Mouse (Mus musculus) 3134 (cell line): Measurements from ENCODE around the gene Bcas3.

Experiments
- DNase-seq: peaks from one replicate; pipeline ENCODE4 v3.0.0-alpha.2; 2011; ENCODE audit warnings: low spot score; ENCODE audit not compliant: insufficient read length; ENCODE audit errors: extremely low read depth

The Bcas3 gene

DNA sequence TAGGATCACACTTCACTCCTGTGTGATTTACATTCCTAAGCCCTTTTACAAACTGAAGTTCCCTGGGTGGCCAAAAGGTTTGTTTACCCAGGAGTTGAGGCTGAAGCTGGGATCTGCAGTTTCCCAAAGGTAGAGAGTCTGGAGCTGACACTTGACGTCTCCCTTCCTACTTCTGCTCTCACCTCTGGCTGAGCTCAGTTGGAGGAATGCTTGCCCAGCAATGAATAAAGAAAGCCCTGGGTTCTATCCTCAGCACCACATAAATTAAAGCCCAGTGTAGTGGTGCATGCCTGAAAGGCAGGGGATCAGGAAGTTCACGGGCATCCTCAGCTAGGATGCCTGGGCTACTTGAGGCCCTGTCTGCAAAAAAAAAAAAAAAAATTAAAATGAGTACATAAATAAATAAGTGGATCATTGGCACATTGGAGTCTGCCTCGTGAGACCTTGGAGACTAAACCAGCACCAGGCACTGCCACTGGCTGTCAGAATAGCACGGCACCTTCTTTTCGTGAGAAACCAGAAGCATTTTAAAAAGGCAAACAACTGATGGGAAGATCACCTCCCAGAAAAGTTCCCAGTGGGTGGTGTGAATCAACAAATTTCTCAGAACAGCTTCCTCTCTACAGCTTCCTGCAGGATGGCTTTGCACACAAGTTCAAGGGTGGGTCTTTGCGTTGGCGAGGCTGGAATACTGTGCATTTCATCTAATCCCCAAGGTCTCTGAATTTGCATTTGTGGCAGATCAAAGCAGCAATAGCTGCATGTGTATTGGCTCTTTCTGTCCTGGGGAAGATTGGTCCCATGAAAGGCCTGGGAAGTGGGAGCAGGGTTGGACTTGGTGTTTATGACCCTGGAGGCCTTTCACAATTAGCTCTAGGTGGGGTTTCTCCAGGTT is 381.6 kb downstream of the Bcas3 start:
- DNase-seq: no peak

GRCm38 (mm10) chr11:85737227-85737626 is 384.3 kb downstream of the Bcas3 start:
- DNase-seq: no peak

- DNase-seq: no peak
Observed at GRCm38 (mm10) chr11:85737893-85738292, 384.9 kb downstream of the Bcas3 start.

DNA sequence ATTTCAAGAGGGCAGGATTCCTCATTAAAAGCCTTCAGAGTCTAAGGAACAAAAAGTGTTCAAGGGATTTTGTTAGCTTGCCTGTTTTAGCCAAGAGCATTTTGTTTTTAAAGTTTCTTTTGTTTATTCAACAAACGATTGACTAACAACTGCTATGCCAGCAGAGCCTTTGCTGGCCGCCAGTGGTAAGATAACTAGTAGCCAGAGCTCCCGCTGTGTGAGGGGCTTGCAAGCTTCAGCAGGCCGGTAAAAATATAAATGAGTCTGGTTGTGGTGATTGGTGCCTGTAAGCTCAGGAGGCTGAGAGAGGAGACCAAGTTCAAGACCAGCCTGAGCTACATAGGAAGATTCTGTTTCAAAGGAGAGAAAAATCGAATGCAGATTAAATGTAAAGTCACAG is 385.6 kb downstream of the Bcas3 start:
- no peak for DNase-seq

DNA sequence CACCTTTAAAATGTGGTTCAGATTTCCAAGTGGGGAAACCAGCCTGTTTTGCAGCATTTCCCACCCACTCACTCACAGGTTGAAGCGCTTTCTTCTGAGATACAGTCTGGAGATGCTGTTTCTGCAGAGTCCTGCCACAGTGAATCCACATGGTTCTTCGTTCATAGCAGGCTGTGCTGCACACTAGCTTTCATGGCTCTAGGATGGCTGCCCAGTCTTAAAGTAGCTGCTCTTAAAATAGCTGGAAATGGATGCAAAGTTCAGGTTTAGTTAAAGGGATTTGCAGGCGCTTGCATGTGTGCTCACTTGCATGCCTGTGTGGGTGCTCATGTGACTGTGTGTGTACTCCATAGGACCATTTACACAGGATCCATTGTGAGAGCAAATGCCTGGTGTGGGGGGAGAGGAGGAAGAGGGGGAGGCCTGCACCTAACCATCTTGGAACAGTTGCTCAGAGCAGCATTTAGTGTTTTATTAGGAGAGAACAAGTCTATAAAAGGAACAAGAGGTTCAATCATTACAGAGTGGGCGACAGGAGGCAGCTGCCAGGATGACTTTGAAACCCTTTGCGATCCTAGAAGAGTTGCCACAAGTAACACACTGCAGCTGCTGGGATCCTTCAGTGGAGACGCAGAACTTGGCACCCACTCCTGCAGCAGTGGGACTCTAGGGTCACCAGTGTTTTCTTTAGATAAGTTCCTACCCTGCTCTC is 386.5 kb downstream of the Bcas3 start:
- DNase-seq: no peak

DNA sequence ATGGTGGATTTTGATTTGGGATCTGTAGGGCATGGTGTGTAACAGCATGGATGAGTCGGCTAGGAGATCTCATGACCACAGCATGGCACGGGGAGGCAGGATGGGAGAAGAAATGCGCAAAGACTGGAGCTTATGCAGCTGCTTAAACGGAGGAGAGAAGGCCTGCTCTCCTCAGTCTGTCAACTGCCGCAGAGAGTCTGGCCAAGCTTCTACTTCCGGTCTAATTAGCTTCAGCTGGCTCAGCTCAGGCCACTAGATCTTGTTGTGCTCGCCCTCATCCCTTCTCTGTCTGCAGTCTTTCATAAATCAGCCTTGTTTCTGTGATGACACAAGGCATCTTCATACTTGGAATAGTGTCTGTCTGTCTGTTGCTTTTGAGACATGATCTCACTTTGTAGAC is 393.4 kb downstream of the Bcas3 start:
- DNase-seq: no peak

GRCm38 (mm10) chr11:85748891-85749290 is 395.9 kb downstream of the Bcas3 start:
- DNase-seq: no peak

DNA sequence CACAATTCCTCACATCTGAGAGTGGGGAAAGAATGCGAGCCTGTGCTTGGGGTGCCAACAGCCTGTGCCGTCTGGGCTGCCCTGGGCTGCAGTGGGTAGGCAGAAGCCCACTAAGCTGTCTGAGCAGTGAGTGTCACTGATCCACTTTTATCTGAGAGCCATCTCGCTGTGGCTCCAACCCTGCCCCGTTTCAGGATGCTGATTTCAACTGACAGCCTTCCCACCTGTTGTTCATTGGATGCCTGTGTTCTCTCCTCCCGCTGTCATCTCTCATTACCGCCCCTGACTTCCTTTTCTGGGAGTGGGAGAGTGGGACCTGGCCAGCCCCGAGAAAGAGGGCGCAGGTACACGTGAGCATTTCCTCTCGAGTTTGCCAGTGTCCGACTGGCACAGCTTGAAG is 398.2 kb downstream of the Bcas3 start:
- DNase-seq: no peak

- DNase-seq: no peak
Observed at GRCm38 (mm10) chr11:85754631-85755502, 401.9 kb downstream of the Bcas3 start.

GRCm38 (mm10) chr11:85755503-85756044 is 402.6 kb downstream of the Bcas3 start:
- no peak for DNase-seq

- no peak for DNase-seq
Observed at GRCm38 (mm10) chr11:85758891-85759290, 405.9 kb downstream of the Bcas3 start.

- no peak for DNase-seq
Observed at GRCm38 (mm10) chr11:85759634-85760439, 406.9 kb downstream of the Bcas3 start.

DNA sequence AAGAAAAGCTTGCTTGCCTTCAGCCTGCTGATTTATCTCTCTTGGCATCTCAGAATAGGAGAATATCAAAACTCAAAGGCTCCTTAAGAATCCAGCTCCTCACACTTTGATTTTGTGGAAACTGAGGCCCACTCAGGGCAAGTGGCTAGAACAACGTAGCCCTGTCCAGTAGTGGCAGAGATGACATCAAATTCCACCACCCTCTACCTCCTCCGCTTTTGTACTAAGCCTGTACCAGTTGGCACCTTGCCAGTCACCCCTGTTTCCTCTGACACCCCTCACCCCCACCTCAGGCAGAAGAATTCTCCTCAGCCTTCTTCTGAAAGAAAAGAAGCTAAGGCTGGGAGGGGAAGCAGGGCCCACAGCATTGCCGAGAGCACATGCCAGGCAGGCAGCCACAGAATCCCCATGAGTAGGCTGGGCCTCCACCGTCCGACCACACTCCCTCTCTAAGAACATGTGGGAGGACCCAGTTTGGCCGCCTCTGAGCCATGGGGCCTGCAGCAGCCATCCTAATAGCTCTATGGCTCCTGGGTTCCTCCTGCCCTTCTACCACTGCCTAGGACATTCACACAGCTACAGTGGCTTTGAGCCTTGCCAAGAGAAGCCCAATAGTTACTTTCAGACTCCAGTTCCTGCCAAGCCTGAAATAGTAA is 407.6 kb downstream of the Bcas3 start:
- no peak for DNase-seq

GRCm38 (mm10) chr11:85761170-85761569 is 408.2 kb downstream of the Bcas3 start:
- no peak for DNase-seq

GRCm38 (mm10) chr11:85763655-85764054 is 410.7 kb downstream of the Bcas3 start:
- no peak for DNase-seq

DNA sequence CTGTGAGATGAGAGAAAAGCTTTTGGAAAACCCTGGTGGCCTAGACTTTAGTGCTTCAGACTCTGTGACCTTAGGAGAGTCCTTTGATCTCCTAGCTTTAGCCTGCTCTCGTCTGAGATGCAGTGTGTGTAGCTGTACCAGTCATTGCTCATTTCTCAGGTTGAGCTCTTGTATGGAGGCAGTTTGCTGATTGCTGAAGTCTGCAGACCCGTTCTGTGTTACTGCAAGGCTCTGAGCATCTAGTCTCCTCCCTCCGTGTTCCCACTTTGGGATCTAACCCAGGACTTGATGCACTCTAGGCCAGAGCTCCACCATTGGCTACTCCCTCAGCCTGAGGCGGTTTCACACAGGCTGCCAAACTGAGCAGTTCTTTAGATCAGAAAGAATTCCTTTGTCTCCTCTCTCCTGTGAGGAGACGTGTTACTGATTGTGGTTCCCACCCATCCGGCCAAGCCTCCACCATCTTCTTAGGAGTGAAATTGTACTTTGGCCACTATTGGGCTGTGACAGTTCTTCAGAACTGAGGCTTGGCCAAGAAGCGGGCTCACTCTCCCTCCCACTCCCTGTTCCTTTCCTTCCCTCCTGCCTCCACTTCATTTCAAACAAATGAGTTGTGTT is 413.2 kb downstream of the Bcas3 start:
- DNase-seq: no peak

- DNase-seq: no peak
Observed at GRCm38 (mm10) chr11:85766811-85767210, 413.8 kb downstream of the Bcas3 start.

DNA sequence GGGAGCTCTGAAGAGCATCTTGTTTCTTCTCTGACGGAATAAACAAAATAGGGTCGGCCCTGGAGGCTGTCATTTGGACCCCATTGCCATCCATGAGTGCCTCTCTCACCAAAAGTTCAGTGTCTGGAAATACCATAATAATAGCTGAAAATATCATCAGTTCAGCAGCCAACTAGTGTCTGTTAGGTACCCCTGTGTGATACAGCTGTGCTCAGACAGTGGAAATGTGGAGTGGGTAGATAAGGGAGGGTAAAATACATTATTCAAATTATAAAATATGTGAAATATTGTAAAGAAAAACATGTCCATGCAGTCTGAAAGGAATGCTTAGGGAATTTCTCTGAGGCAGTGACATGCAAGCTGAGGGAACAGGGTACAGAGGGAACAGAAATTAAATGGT is 416.8 kb downstream of the Bcas3 start:
- DNase-seq: no peak

DNA sequence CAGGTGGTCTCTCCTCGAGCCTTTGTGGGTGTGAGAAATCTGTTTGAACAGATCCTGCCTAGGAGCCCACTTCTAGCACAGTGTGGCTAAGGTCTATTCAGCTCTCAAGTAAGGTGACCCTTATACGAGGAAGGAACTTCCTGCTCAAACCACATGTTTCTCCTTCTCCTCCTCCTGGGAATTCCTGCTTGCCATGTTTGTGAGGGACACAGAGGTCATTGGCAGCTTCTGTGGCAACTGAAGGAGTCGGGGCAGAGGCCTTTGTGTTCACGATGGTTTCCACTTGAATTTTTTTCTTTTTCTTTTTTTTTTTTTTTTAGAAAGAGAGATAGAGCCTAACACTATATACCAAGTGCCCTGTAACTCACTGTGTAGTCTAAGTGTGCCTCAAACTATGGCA is 420.4 kb downstream of the Bcas3 start:
- no peak for DNase-seq
